Mouse (Mus musculus) 3134 (cell line): Measurements from ENCODE around the gene Apold1.

Experiments used
- DNase-seq: peaks from one replicate; pipeline ENCODE4 v3.0.0-alpha.2; 2011; ENCODE audit warnings: low spot score; ENCODE audit not compliant: insufficient read length; ENCODE audit errors: extremely low read depth

Apold1 gene

DNA sequence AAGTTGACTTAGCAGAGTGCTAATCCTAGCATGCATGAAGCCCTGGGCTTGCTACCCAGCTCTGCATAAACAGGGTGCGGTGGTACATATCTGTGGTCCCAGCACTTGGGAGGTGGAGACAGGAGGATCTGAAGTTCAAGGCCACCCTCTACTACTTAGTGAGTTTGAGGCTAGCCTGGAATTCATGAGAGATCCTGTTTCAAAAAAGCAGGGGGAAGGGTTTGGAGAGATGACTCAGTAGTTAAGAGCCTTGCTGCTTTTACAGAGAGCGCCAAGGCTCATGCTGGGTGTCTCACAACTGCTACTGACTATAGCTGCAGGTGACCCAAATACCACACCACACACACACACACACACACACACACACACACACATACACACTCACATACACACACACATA lies 12.0 kb upstream of the Apold1 start:
- peak; percentile 31 for DNase-seq

GRCm38 (mm10) chr6:134972096-134972495 lies 9.4 kb upstream of the Apold1 start:
- no peak for DNase-seq

- no peak for DNase-seq
Observed at GRCm38 (mm10) chr6:134976628-134977027, 4.9 kb upstream of the Apold1 start.

GRCm38 (mm10) chr6:134983529-134984370 lies 2.2 kb downstream of the Apold1 start:
- DNase-seq, result peak; percentile 94

DNA sequence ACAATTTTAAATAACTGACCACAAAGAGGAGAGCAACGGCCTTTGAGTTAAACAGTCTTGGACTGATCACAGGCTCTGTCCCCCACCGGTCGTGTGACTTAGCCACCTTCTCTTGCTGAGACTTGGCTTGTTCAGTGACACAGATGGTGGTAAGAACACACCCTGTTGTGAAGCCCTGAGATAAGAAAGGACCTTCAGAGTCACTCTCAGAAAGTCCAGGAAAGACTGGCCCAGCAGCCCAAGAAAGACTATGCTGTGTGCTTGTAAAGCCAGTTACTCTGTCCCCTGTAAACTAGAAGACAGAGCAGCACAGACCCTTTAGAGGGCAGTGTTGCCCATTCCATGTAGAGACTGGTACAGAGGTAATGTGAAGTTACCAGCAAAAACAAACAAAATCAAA lies 3.2 kb downstream of the Apold1 start:
- DNase-seq, result no peak

GRCm38 (mm10) chr6:134988377-134988776 lies 6.9 kb downstream of the Apold1 start:
- DNase-seq, result no peak

DNA sequence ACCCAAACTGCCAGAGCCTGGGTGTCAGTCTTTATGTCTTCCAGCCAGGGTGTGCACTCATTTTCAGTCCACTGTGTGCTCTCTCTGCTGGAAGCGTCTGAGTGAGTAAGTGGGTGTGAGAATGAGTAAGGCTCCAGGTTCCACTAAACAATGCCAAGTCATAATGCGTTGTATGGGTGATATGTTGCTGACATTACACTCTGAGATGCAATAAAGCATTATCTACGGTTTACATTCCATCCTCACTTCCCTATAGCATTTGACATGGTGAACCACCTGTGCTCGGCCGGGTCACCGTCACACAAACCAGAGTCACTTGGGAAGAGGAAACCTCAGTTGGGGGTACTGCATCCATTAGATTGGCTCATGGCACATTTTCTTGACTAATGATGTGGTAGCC lies 9.2 kb downstream of the Apold1 start:
- DNase-seq, result no peak

DNA sequence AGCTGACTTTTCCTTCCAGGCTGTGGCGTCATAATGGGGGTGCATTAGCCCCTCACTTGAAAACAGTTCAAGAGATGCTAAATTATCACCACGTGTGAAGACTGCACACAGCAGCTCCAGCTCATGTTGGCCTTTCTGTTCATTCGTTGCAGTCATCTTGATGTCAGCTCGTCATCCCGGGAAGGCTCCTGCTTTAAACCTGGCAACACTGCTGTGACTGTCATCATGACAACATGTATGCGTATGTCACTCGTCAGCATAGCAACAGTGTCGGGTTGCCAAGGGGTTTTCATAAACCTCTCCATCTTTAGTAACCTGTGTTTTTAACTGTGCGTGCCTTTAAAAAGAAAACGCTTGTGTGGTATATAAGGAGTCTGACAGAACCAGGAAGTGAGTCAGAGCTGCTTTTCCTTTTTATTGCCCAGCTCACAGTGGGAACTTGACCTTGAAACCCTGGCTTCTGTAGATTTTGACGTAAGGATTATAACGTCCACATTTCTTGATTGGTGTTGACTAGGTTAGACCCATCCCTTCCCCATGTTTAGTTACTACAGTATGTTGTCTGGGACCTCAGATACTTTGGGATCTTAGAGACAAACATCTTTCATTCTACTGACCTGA lies 12.6 kb downstream of the Apold1 start:
- DNase-seq, result no peak

DNA sequence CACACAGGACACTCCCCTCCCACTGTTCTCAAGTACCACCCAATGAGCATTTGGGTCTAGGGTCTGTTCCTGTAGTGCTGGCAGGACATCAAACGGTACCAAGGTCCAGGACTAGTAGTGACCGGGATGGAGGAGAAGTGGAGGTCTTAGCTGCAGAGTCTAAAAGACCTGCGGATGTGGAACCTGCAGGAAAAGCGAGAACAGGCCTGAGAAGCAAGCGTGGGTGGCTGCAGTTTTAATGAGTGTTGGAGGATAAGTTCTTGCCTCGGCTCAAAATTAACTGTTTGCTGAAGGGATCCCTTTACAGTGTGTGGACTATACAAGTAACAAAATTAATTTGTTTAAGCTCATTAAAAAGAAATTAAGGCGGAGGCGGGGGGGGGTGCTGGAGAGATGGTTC lies 13.5 kb downstream of the Apold1 start:
- DNase-seq, result no peak

DNA sequence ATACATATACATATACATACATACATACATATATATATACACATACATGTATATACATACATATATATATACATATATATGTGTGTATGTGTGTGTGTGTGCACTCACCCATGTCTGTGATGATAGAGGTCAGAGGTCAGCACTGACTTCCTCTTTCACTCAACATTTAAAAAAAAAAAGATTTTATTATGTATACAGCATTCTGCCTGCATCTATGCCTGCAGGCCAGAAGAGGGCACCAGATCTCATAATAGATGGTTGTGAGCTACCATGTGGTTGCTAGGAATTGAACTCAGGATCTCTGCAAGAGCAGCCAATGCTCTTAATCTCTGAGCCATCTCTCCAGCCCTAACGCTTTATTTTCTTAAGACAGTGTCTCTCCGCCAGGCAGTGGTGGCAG lies 15.4 kb downstream of the Apold1 start:
- DNase-seq, result no peak

GRCm38 (mm10) chr6:134998076-134998475 lies 16.6 kb downstream of the Apold1 start:
- no peak for DNase-seq

GRCm38 (mm10) chr6:134998781-134999180 lies 17.3 kb downstream of the Apold1 start:
- DNase-seq, result peak; percentile 61

DNA sequence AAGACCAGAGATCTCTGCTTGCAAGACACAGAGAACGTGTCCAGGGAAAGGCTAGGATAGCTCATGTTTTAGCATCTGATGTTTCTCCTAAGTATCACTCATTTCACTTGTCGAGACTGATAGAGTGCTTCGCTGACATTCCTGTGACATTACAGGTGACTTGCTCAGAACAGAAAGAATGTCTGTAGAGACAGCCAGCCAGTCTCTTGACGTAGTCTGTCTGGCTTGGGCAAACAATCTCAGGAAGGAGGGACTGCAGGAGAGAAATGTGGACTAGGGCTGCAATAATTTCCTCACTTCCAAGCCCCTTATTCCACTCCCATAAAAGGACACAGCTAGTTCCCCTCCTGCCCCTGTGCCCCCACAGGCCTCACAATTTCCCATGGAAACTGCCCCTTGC lies 18.8 kb downstream of the Apold1 start:
- DNase-seq, result no peak

DNA sequence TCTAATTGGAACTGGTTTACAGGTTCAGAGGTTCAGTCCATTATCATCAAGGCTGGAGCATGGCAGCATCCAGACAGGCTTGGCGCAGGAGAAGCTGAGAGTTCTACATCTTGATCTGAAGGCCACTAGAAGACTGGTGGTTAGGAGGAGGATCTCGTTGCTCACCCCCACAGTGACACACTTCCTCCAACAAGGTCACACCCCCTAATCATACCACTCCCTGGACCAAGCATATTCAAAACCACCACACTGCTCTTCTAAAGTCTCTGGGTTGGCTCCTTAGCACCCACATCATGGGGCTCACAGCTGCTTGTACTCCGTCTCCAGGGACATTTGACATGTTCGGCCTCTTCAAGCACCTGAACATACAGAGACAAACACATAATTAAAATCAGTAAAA lies 20.5 kb downstream of the Apold1 start:
- DNase-seq, result no peak

GRCm38 (mm10) chr6:135006372-135006771 lies 24.9 kb downstream of the Apold1 start:
- DNase-seq, result no peak

DNA sequence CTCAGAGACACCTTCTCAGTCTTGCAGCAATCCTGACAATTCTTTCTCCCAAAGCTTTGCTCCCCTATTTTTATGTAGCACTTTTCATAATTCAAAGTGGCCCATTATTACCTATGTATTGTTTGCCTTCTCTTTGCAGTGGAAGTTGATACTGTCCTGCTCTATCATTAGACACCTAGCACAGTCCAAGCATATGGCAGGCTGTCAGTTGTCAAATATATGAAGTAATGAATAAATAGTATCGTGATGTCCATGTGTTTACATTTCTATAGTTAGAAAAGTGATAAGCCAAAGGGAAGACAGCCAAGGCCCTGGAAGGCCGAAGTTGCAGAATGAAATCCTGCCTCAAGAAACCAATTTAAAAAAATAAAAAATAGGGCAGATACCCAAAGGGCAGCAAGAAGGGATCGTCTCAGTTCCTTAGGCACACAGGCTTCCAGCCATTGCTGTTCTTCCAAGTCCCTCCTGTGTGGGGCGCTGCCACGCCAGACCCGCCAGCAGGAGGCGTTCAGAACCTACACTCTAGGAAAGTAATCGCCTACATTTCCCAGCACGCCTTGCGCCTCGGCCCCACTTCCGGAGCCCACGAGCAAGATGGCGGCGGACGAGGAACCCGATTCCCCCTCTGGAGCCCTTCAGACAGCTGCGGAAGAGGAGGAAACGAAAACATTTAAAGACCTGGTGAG lies 29.7 kb downstream of the Apold1 start, which contains the start of gene Ddx47:
Ddx47 (plus strand) TSS at position 565 of the 686 bp plus-strand sequence.
- DNase-seq, result peak; percentile 91

- no peak for DNase-seq
Observed at GRCm38 (mm10) chr6:135011734-135012116, 30.2 kb downstream of the Apold1 start.

GRCm38 (mm10) chr6:135017211-135017610 lies 35.7 kb downstream of the Apold1 start:
- DNase-seq, result no peak

DNA sequence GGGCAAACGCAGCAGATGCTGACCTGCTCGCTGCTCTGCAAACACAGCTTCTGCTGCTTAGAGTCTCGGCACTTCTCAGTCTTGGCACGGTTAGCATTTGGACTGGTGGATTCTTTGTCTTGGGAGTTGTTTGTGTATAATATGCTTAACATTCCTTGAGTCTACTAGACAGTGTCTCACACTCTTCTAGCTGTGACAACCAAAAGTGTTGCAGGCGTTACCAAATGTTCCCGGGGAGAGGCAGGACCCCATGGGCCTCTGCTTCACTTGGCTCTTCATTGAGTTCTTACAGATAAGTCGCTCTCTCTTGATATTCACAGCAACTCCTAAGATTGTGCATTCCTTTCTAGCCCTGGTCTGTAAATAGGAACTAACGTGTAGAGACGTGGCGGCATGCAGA lies 38.0 kb downstream of the Apold1 start:
- no peak for DNase-seq

- no peak for DNase-seq
Observed at GRCm38 (mm10) chr6:135021633-135022032, 40.1 kb downstream of the Apold1 start.

- DNase-seq, result no peak
Observed at GRCm38 (mm10) chr6:135023379-135023778, 41.9 kb downstream of the Apold1 start.
